Mouse (Mus musculus) lung, embryonic 16.5 days (tissue): Measurements from ENCODE around the gene Ankrd54. TPM values are rescaled to one million over a fixed set of nuclear protein-coding genes. Genes with fewer than 3 reads are reported as not detected.
"Not testable (repeated sequence)": the region's sequence is repeated elsewhere in the genome, so short reads cannot be mapped to it uniquely, and the experiment has no call there.

Experiments used
- ATAC-seq: fragments of 200-750 bp; cut with Nextera tagmentation; 2 replicates; pipeline ENCODE4 v1.8.0; 2017; ENCODE audit warnings: low read depth, mild to moderate bottlenecking, moderate library complexity
- H3K27ac ChIP-seq: fragments of 300-500 bp; sonication (generic); 2 replicates; pipeline ENCODE4 v1.5.1; 2014; ENCODE audit warnings: mild to moderate bottlenecking, control low read depth, low read length
- H3K27me3 ChIP-seq: fragments of 300-500 bp; sonication (generic); 2 replicates; pipeline ENCODE4 v1.6.1; 2014; ENCODE audit warnings: low read depth, low read length, mixed read lengths; ENCODE audit not compliant: control insufficient read depth, insufficient read depth
- H3K36me3 ChIP-seq: fragments of 300-500 bp; sonication (generic); 2 replicates; pipeline ENCODE4 v1.6.1; 2014; ENCODE audit warnings: low read length; ENCODE audit not compliant: control insufficient read depth, insufficient read depth
- H3K4me1 ChIP-seq: fragments of 300-500 bp; sonication (generic); replicated peaks from 2 replicates; pipeline ENCODE4 v1.6.1; 2014; ENCODE audit warnings: low read length, mixed read lengths; ENCODE audit not compliant: control insufficient read depth, insufficient read depth
- H3K4me2 ChIP-seq: fragments of 300-500 bp; sonication (generic); 2 replicates; pipeline ENCODE4 v1.6.1; 2014; ENCODE audit warnings: low read depth, low read length, control low read depth
- H3K4me3 ChIP-seq: fragments of 300-500 bp; sonication (generic); 2 replicates; pipeline ENCODE4 v1.5.1; 2014; ENCODE audit warnings: mild to moderate bottlenecking, low read length, control low read depth
- H3K9ac ChIP-seq: fragments of 300-500 bp; sonication (generic); 2 replicates; pipeline ENCODE4 v1.6.1; 2014; ENCODE audit warnings: low read length, control low read depth
- H3K9me3 ChIP-seq: fragments of 300-500 bp; sonication (generic); 2 replicates; pipeline ENCODE4 v1.6.1; 2016; ENCODE audit warnings: low read length; ENCODE audit not compliant: control insufficient read depth
- WGBS: fragments of 180-500 bp; shearing (Covaris S2); extraction: QIAGEN DNeasy Blood & Tissue Kit; methylation state at CpG from one replicate; pipeline ENCODE4 v1.1.7; 2014; 5-methylcytosine and 5-hydroxymethylcytosine counted together
- polyA plus RNA-seq: library from polyadenylated mRNA; unstranded; fragments of >200 nt; fragmentation: Nextera tagmentation; extraction: Ambion mirVana; gene quantifications from 2 replicates; pipeline ENCODE4 v1.2.1, GENCODE M21; 2015

The Ankrd54 gene
- polyA plus RNA-seq, 1 experiment from 2014 or later, result 52.6 TPM

DNA sequence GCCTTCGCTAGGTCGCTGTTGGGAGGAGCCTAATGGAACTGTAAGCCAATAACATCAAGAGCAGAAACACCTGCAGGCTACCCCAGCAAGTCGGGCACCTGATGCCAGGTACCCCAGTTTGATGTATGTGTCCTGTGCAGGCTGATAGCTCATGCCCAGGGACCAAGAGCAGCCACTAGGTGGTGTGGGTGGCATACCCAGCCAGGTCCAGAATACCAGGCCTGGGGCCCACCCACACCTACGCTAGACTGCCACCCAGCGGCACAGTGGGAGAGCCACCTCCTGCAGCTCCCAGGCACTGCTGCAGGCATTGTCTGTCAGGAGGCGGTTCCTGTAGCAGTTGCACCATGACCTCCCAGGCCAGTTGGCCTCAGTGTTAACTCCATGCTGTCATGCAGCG, 23.8 kb downstream of the Ankrd54 start:
- Histone ChIP-seq H3K4me3 (no peak overlapping the region), H3K9ac (no peak overlapping the region), H3K27me3 (peaks cover 33% of the 10 kb centered on the region), H3K36me3 (no peaks in the 10 kb centered on the region), H3K4me1 (peaks cover 18% of the 10 kb centered on the region), H3K9me3 (no peaks in the 10 kb centered on the region), H3K4me2 (no peak overlapping the region), H3K27ac (no peak overlapping the region)
- peak; percentile 72 for ATAC-seq
- WGBS, result 24% methylated on average over 7 of the region's 7 CpGs

- Histone ChIP-seq H3K9me3 (no peaks in the 10 kb centered on the region), H3K27me3 (peaks cover 28% of the 10 kb centered on the region), H3K4me1 (peaks cover 18% of the 10 kb centered on the region), H3K36me3 (no peaks in the 10 kb centered on the region), H3K9ac (no peak overlapping the region), H3K4me2 (no peak overlapping the region), H3K4me3 (no peak overlapping the region), H3K27ac (no peak overlapping the region)
- WGBS, result 70% methylated on average over 10 of the region's 10 CpGs
- ATAC-seq, result no peak
These were observed 24.4 kb downstream of the Ankrd54 start for GRCm38 (mm10) chr15:79038331-79038730.

DNA sequence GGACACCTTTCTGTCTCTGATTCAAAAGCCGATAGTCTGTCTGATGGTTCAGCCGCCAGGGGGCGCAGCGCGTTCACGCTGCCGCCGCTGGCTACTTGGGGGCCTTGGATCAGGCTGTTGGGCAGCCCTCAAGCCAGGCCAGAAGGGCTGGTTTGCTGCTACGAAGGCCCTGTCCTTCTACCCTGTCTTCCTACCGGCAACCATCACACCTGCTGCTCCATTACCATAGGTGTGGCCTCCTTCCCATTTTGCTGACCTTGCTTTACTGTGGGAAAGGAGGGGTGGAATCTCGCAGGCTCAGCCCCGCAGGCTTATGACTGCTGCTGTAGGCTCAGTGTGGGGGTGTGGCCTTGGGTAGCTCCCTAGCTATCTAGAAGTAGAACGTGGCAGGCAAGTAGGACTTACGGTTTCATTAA, 24.8 kb downstream of the Ankrd54 start:
- peak; percentile 35; the same call in 1 of the 2 replicates for ATAC-seq
- H3K4me3 ChIP-seq, result no peak overlapping the region
- WGBS, result 10% methylated on average over 14 of the region's 14 CpGs
- peaks cover 24% of the 10 kb centered on the region for H3K27me3 ChIP-seq
- peaks cover 15% of the 10 kb centered on the region for H3K4me1 ChIP-seq
- H3K9ac ChIP-seq, result 0 out of 2 replicates have a peak overlapping the region, but pooled peaks have one; percentile 21
- H3K36me3 ChIP-seq, result no peaks in the 10 kb centered on the region
- H3K9me3 ChIP-seq, result no peaks in the 10 kb centered on the region
- H3K4me2 ChIP-seq, result peak overlapping the region; percentile 23
- no peak overlapping the region for H3K27ac ChIP-seq

DNA sequence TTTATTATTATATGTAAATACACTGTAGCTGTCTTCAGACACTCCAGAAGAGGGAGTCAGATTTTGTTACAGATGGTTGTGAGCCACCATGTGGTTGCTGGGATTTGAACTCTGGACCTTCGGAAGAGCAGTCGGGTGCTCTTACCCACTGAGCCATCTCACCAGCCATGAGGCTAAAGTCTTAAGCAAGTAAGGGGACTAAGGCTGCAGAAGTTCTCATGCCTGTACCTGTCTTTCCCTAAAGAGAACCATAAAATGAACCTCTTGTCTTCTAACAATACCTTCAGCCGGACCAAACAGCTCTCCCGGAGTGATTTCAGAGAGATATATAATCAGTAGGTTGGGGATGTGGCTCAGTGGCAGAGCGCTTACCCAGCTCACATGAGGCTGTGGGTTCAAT, 30.8 kb downstream of the Ankrd54 start:
- not testable (repeated sequence) for ATAC-seq, H3K27ac ChIP-seq
- 82% methylated on average over 5 of the region's 5 CpGs for WGBS

GRCm38 (mm10) chr15:79030551-79031435, 31.9 kb downstream of the Ankrd54 start:
- H3K4me1 ChIP-seq, result peaks cover 27% of the 10 kb centered on the region
- peak; percentile 86 for ATAC-seq
- no peaks in the 10 kb centered on the region for H3K27me3 ChIP-seq
- 1% methylated on average over 52 of the region's 52 CpGs for WGBS
- peak overlapping the region; percentile 89 for H3K27ac ChIP-seq
- no peaks in the 10 kb centered on the region for H3K36me3 ChIP-seq
- H3K4me3 ChIP-seq, result peak overlapping the region; percentile 83
- no peaks in the 10 kb centered on the region for H3K9me3 ChIP-seq
- peak overlapping the region; percentile 100 for H3K9ac ChIP-seq
- H3K4me2 ChIP-seq, result peak overlapping the region; percentile 99

More for the DNA sequence above, 30.8 kb downstream of the Ankrd54 start:
- peaks cover 19% of the 10 kb centered on the region for H3K4me1 ChIP-seq
- H3K4me3 ChIP-seq, H3K36me3 ChIP-seq, H3K9ac ChIP-seq, H3K4me2 ChIP-seq, H3K27me3 ChIP-seq, H3K9me3 ChIP-seq: not testable (repeated sequence)

DNA sequence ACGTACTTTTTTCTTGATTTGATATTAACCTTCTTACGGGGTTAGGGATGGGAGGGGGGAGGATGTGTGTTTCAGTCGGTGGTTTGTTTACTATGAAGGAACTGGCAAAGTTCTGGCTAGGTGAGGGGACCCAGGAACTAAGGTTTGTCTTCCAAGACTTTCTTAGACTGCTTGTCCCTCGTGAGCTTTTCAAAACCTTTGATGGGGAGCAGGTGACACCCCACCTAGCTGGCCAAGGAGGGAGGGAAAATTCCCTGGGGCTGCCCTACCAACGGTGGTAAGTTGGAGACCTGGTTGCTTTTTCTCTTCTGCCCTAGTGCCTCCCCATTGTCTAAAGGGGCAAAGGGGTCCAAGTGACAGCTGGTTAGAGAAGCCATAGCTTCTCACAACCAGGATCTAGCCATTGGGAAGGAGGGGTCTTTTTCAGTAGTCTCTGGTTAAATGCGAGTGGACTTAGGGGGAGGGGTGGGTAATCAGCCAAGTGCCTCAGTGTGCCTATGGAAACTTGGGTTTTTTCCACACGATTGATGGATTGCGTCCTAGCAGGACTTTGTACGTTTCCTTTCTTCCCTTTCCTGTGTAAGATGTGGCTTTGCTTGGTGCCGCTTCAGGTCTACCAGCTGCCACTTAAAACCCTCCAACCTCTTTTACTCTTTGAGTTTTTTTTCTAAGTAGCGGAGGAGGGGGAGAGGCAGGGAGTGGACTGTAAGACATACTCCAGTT, 33.0 kb downstream of the Ankrd54 start:
- 3% methylated on average over 11 of the region's 11 CpGs for WGBS
- H3K4me3 ChIP-seq, result peak overlapping the region; percentile 83

GRCm38 (mm10) chr15:79028823-79029484, 33.7 kb downstream of the Ankrd54 start:
- no peak for ATAC-seq
- H3K4me2 ChIP-seq, result peak overlapping the region; percentile 99
- WGBS, result 14% methylated on average over 16 of the region's 16 CpGs
- peak overlapping the region; percentile 95 for H3K27ac ChIP-seq
- peak overlapping the region; percentile 100 for H3K9ac ChIP-seq
- H3K4me1 ChIP-seq, result peaks cover 30% of the 10 kb centered on the region
- no peaks in the 10 kb centered on the region for H3K36me3 ChIP-seq
- H3K4me3 ChIP-seq, result peak overlapping the region; percentile 83
- H3K9me3 ChIP-seq, result no peaks in the 10 kb centered on the region
- no peaks in the 10 kb centered on the region for H3K27me3 ChIP-seq

More for the DNA sequence above, 33.0 kb downstream of the Ankrd54 start:
- Histone ChIP-seq H3K36me3 (no peaks in the 10 kb centered on the region), H3K9ac (peak overlapping the region; percentile 100), H3K4me1 (peaks cover 30% of the 10 kb centered on the region), H3K9me3 (no peaks in the 10 kb centered on the region), H3K27ac (peak overlapping the region; percentile 89), H3K4me2 (peak overlapping the region; percentile 99), H3K27me3 (no peaks in the 10 kb centered on the region)
- peak; percentile 2; the same call in 1 of the 2 replicates for ATAC-seq

DNA sequence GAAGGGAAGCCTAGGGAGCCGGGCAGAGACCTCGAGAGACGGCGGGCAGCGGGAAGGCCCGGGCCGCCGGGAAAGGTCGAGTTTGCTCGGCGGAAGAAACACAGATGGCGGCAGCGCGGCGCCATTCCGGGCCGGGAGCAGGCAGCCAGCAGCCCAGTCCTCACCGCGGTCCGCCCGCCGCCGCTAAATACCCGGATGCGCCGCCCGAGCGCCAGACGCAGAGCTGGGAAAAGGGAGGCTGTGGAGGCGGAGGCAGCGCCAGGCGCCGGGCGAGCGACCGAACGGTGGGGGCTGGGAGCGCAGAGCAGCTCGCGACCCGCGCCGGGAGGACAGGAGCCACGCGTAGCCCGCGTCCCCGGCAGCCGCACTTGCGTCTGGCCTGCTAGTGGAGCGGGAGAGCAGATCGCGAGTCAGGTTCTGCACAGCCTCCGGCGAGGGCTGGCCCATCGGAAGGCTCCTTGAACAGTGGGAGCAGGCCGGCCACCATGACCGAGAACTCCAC, 34.4 kb downstream of the Ankrd54 start, which contains the start of gene H1f0:
Gene H1f0 (plus strand): TSS at position 214 of the 502 bp plus-strand sequence.
- peak within 1 kb of the TSS; percentile 83 for H3K4me3 ChIP-seq
- peak within 1 kb of the TSS; percentile 100 for H3K9ac ChIP-seq
- WGBS, result 0% methylated on average over 58 of the region's 58 CpGs
- H3K9me3 ChIP-seq, result no peaks in the 10 kb centered on the region
- peaks cover 30% of the 10 kb centered on the region for H3K4me1 ChIP-seq
- no peaks in the 10 kb centered on the region for H3K36me3 ChIP-seq
- peak within 1 kb of the TSS; percentile 99 for H3K4me2 ChIP-seq
- peak; percentile 86 for ATAC-seq
- no peaks in the 10 kb centered on the region for H3K27me3 ChIP-seq
- H3K27ac ChIP-seq, result peak within 1 kb of the TSS; percentile 95
